Mouse (Mus musculus) left cerebral cortex, adult 9 months (tissue): ENCODE measurements around the gene Ppfia1.

Experiments
- DNase-seq, 2 experiments: peaks; one replicate each; pipeline ENCODE4 v3.0.0; 2022; ENCODE audit warnings: low spot score in 2 of 2

Ppfia1 gene

DNA sequence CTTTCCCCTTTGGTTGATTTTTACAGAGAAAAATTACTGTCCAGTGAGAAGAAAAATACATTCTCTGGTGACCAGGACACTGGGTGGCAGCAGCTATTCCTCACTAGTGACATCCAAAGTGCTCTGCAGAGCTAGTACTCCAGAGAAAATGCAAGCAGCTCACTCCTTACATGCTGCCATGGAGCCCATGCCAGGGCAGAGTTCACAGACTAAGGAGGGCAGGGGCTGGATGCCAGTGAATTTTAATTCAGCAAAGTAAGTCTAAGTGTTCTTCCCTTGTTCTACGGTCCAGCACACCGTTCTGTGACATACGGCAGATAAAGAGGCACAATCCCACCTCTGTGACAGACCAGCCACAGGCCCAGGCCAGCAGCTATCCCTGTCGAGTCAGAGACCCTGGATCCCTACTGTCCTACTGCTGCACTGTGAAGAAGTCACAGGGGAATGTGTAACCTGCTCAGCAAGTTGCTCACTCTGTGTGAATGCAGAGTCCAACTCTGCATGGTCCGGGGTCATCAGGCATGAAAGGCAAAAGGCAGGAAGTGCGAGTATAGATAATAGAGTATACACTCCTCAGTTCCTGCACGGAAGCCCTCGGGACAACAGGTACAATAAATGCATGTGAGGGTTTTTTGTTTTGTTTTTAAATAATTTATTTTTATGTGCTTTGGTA is 63.2 kb downstream of the Ppfia1 start:
- no peak for DNase-seq

DNA sequence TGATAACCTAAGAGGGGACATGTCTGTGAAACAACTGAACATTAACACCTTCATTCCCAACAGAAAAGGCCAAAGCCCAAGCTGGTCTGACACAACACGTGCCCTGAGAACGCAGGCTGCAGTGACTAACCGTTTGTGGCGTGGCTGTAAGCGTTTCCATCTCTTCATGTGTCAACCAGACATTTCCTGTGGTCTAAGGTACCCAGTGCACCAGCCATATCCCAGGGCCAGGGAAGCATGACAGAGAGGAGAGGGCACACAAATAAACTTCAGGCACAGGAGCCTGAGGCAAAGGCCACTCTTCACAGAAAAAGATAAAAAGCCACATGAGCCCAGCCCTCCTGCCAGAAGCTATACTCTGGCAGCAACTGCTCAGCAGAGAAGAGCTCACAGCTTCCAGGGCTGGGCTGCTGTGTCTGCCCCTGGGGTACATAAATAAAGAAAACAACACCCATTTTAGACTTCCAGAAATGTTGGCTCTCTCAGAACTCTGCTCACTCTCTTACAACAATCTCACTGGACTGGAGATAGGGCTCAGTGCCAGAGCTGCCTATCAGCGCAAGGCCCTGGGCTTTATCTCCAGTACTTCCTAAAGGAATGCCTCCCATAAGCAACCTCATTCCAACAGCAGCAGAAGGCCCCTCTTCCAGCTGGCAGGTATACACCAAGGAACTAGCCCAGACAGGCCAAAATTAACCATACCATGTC is 64.3 kb downstream of the Ppfia1 start:
- DNase-seq, result no peak

DNA sequence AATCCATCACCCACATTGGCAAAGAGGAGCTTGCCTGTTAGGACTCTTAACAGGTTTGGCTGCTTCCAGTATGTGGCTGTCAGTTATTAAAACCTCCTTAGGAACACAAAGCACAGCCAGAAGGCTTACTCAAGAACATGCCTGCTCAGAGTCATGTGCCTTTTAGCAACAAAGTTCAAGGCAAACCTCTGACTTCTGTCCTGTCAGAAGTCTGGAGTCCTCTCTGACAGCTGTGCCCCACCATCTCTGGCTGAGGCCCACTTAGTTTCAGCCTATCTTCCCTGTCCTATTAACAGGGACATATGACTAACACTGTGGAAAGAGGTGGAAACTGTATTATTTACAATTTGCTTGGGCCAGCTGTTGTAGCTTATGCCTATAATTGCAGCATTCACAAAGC is 73.2 kb downstream of the Ppfia1 start:
- DNase-seq, result no peak

DNA sequence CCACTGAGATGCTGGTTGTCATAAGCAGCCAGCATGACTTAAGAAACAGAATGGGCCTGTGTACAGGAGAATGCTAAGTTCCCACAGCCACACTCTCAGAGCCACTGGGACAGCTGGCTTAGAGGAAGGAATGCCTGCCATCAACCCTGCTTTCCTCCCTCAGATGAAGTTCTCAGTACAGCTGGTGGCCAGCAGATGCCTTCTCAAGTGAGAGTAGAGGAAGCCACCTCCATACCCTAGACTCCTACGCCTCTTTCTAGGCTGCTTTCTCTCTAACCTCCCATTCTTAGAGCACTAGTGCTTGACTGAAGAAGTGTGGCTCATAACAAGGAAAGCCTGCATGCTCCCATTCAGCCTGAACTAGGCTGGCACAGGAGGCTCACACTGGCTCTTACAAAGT is 74.0 kb downstream of the Ppfia1 start:
- DNase-seq, result peak; percentile 59 to 82

DNA sequence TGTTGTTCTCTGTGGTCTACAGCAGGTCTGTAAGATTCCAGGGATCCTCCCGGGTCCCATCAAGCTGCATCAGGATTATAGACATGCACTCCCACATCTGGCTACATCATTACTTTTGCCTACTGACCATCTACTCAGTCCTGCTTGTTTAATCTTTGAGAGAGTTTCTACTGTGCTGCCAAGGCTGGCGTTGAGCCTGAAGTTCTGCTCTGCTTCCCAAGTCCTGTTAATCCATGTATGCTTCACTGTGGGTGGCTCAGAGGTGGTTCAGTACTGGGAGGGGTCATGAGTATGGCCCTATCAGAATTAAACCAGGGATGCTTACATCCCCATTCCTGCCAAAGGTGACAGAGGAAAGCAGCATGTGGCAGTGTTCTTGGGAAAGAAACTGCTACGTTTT is 77.8 kb downstream of the Ppfia1 start:
- DNase-seq, result no peak

DNA sequence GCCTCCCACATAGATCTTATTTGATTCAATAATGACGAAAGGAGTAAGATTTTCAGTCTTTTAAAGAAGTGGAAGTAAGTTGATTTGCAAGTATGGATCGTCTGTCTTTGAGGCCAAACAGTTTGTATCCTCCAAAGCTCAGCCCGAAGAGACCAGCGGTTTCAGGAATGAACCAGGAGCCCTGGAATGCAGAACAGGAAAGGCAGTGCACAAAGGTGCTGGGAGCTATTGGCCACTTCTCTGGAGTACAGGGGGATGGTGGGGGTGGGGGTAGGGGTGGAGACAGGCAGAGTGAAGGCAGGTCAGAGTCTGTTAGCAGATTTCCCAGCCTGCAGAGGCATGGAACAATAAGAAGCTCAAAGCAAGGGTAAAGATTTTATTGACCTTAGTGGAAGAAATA is 80.0 kb downstream of the Ppfia1 start:
- DNase-seq, result no peak

DNA sequence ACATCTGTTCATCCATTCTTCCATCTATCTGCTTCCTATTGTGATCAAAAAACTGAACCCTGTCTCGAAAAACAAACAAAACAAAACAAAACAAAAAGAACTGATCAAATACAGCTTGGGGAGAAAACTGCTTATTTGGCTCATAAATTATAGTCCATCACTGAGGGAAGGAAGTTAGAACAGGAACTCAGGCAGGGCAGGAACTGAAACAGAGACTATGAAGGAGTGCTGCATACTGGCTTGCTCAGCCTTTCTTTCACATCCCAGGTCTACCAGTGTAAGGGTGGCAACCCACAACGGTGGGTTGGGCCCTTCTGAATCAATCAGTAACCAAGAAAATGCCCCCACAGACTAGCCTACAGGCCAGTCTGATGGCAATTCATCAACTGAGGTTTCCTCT is 82.4 kb downstream of the Ppfia1 start:
- DNase-seq, result no peak

DNA sequence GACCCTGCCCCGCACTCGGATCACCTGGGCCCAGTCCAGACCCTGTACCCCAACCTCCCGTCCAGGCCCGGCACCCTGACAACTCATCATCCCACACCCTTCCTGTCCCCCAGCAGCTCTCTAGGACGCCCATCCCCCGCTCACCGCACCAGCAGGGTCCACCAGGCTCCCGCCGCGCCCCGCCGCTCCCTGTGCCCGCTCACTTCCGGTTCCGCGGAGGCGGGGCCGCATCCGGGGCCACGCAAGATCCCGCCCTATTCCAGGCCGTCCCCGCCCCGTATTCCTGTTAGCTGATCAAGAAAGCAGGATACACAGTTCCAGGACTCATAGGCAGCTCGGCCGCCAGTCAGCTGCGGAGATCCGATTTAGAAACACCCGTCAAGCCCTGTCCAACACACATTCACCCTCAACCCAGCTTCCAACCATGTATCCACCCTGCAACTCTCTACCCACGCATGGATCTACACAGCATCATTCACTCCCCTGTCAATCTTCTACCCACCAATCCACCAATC is 82.9 kb downstream of the Ppfia1 start, which contains the start of gene Cttn:
TSS of gene Cttn (minus strand) at position 465 of the 515 bp plus-strand sequence.
- DNase-seq, result peak; percentile 64 to 89

DNA sequence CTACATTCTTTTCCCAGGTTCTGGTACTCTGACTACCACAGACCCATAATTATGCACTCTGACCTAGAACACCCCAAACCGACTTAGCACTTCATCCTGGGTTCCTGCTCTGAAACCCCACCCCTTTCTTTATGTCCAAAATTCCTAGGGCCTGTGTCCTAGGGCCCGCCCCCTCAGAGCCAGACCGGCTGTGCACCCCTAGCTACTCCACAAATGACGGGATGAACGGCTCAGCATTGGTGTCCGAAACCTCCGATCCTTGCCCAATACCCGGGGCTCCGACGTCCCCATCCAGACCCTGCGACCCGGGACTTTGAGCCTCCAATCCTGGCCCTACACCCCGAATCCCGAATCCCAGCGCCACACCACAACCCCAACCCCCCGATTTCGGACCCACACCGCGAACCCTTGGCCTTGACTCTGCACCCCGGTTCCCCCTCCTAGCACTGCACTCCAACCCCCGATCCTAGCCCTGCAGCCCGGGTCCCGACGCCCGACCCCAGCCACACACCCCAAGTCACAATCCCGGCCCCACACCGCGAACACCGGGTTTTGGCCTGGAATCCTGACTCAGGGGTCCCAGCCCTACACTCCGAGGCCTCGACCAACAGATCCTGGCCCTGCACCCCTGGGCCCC is 83.5 kb downstream of the Ppfia1 start:
- DNase-seq, result no peak

DNA sequence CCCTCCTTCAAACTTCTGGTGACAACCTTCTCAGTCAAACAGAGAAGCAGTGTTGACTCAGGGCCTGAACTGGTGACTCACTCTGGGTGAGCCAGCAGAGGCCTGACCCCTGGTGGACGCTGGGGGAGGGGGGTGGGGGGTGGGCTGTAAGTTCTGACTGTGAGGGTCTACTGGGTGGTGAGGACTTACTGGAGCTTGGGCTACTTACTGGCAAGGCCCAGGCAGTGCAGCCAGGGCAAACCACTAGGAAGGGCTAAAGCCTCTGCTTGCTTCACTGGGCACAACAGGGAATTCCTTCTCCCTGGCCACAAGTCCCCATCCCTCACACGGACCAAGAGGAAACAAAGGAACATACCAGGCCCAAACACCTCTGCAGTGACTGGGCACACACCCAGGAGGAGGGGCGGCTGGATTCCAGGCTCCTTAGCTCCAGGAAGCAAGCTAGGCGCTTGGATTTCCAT is 84.3 kb downstream of the Ppfia1 start:
- DNase-seq, result no peak

DNA sequence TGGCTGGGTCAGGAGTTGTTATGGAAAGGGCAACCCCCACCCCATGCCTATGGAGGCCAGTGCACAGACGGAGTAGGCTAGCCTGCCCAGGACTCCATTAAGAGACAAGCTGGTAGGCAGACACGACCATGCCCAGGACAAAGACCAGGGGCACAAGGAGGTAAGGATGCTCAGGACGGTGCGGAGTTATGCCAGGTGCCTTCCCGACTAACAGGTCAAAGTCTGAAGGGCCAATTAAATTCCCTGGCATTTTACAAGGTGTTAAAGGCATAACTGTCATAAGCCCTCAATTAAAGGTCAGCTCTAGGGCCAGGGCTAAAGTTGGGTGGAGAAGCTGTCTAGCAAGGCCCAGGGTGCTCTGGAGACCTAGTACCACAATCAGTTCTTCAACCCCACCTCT is 84.8 kb downstream of the Ppfia1 start:
- DNase-seq, result no peak

DNA sequence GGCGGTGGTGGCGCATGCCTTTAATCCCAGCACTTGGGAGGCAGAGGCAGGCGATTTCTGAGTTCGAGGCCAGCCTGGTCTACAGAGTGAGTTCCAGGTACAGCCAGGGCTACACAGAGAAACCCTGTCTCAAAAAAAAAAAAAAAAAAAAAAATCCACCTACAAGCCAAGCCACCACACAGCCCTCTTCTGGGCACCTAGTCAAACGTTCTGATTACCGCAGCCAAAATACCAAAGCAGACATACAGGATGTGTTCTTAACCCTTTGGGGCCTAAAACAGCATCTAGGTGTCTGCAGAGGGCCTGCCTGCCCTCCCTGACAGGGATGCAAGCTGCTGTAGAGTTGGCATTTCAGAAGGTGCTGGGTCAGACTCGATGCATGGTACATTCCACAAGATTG is 91.0 kb downstream of the Ppfia1 start:
- DNase-seq, result no peak

DNA sequence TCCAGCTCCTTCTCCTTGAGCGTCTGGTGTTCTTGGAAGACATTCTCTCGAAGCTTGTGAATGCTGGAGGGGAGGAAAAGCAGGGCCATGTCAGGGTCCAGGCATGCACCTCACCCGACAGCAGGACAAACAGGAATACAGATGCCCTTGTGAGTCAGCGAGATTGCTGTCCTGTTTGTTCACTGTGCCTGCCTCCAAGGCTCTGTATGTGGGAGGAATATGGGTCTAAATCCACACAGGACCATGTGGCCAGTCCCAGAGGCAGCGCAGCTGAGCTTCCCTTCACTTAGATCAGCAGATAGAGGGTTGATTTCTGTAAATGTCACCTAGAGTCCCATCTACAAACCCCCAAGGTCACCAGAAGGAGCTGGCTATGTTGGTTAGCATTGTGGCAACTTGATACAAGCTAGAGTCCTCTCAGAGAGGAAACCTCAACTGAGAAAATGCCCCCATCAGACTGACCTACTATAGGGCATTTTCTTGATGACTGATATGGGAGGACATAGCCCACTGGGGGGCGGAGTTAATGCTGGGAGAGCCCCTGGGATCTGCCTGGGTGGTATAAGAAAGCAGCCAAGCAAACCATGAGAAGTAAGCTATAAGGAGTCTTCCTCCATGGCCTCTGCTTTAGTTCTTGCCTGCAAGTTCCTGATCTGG is 92.2 kb downstream of the Ppfia1 start:
- no peak for DNase-seq

DNA sequence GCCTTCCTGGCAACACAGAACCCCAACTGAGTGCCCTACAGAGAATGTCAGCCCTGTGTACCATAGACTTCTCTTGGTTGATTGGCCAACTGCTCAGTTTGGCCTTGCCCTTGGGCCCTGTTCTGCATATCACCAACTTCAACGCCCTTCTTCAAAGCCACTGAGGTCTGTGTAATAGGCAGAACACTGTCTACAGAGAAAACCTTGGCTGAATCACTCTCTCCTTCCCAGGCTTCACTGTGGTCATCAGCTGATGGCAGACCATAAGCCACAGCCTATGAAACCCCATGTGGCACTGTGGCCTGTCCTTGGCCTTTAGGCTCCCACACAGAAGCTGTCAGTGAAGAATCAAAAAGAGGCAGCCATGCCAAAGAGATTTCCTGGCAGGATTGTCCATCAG is 94.6 kb downstream of the Ppfia1 start:
- DNase-seq, result no peak

DNA sequence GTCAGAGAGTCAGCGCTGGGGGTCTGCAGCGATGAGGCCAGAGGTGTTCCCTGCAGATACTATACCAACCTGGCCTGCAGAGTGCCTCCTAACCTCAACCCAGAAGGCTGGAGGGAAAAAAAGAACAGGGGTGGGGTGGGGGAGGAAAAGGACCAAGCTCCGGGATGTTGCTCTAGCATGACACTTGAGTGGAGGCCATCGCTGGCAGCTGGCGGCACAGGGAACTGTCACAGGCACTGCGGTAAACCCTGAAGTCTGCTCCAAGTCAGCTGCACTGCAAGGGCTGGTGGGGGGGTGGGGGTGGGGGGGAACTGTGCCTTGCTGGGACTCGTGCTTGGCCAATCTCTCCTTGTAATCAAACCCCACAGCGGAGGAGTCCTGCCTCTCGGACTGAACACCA is 102.9 kb downstream of the Ppfia1 start:
- DNase-seq, result no peak

DNA sequence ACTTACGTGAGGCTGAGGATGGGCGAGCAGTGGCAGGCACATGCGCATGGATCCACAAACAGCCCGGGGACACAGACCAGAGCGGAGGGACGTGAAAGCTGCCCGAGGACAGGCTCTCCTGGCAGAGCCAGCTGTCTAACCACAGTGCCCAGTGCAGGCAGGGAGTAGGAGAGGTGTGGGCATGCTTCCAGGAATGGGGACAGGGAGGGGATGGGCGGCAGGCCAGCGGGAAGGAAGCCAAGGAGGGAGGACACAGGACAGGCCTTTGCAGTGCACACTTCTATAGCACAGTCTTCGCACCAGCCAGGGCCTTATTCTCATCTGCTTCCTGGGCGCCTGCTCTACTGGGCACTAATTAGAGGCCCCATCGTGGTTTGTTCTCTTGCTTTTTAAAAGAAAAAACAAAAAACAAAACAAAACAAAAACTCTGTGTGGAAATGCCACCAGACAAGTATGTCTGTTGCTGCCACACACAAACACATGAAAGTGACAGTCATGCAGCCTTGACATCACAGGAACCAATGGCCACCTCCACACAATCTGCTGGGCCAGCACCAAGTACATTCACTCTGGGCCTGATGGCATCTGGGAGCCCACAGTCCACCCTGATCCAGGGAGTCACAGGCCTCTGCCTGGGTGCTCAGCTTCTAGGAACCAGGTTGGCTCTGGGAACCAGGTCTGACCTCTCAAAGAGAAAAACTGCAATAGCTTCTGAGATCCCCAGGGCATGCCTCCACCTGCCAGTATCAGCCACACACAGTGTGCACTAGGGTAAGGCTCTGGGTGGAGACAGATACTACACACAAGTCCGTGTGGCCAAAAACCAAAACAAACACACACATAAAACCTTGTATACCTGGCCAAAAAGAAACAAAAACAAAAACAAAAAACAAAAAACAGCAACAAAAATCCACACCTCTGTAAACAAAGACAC is 103.6 kb downstream of the Ppfia1 start:
- DNase-seq, result peak in 1 of 2 experiments; percentile 79

DNA sequence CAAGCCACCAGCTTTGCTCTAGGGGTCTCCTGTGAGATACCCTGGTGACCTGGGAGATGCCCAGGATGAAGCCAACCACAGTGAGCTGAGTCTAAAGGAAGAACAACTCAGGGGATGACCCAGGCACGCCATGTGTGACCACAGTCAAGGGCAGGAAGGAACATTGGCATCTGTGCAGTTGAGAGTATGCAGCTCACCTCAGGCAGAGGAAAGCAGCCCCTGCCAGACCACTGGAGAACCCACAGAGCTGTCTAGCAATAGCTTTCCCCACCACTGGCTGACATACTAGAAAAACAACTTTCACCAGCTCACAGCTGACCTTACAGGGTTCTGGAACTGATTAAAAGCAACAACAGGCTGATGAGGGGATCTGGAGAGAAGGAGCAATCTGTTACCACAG is 105.3 kb downstream of the Ppfia1 start:
- DNase-seq, result no peak

DNA sequence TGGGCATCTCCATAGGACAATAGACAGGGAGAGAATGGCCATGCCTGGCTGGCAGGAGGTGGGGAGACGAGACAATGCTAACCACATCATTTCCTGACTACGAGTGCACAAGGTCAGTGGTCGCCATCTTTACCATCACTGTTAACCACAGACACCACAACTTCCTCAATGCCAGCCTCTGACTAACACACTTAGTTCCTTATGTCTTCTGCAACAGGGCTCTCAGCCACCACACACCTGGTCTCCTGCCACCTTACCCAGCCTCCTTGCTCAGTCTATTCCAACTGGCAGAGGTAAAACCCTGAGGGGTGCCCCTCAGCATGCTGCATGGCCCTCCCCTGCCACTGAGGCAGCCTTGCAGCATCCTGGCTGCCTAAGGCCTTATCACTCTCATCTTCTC is 106.4 kb downstream of the Ppfia1 start:
- no peak for DNase-seq

DNA sequence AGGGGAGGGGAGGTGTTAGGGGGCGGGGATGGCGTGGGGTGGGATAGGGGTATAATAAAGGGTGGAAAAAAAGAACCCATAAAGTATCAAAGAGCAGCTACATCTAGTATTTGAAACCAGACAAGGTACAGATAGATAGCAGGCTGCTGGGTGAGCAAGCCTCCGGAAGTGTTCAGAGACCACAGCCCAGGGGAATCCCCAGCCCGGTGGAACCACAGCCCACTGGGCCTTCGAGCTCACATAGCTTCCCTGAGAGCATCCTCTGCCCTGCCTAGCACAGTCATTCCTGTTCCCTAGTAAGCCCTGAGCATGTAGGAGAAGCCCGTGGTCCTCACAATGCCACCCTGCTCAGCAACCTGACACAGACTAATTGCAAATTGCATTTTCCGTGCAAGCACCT is 108.7 kb downstream of the Ppfia1 start:
- DNase-seq, result no peak

DNA sequence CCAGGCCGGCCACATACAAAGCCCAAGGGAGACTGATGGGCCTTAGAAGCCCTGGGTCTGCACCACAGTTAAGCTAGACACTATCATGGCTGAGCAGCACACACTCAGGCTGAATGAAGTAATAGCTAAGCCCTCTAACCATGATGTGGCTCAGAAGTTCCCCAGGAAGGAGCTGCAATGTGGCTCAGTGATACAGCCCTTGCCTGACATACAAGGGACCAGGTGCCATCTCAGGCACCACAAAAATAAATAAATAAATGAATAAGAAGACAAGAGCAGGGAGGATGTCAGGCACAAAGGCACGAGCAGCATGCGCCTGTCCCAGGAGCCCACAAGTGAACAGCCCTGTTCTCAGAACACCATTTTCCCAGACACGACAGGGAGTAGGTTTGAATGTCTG is 111.6 kb downstream of the Ppfia1 start:
- DNase-seq, result no peak

DNA sequence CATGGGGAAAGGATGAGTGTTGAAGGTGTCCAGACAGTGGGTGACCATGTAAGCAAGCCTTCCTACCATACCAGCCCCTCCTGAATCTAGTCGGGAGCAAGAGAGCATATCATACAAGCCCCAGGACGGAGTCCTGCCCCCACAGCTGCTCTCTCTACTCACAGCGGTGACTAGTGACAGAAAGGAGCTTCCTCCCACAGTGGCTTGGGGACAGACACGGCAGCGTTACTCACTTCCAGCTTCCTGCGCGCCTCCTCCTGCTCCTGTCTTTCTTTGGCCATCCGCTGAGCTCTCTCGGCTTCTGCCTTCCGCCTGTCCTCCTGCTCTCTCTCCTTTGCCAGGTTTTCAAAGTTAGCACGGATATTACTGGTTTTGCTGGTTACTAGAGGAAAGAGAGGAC is 112.1 kb downstream of the Ppfia1 start:
- no peak for DNase-seq
